Mouse (Mus musculus) spleen, postnatal 4 days (tissue): Measurements from ENCODE around the gene Csf2.

ENCODE experiments used
- DNase-seq, 2 experiments: peaks; one replicate each; pipeline ENCODE4 v3.0.0; 2022; ENCODE audit warnings: low spot score in 2 of 2

Gene Csf2

GRCm38 (mm10) chr11:54236939-54237338 lies 12.5 kb downstream of the Csf2 start:
- DNase-seq = no peak

- no peak for DNase-seq
These were observed 22.0 kb downstream of the Csf2 start for GRCm38 (mm10) chr11:54227478-54227877.

GRCm38 (mm10) chr11:54224475-54224986 lies 24.9 kb downstream of the Csf2 start:
- no peak for DNase-seq

- no peak for DNase-seq
These were observed 25.6 kb downstream of the Csf2 start for GRCm38 (mm10) chr11:54223637-54224474.

- no peak for DNase-seq
These were observed 29.3 kb downstream of the Csf2 start for GRCm38 (mm10) chr11:54219903-54220740.

- DNase-seq = no peak
These were observed 30.3 kb downstream of the Csf2 start for GRCm38 (mm10) chr11:54219191-54219590.

GRCm38 (mm10) chr11:54217384-54217783 lies 32.1 kb downstream of the Csf2 start:
- DNase-seq = no peak

GRCm38 (mm10) chr11:54216091-54216490 lies 33.4 kb downstream of the Csf2 start:
- DNase-seq = no peak

- peak in 1 of 2 experiments; percentile 14 for DNase-seq
These were observed 34.7 kb downstream of the Csf2 start for GRCm38 (mm10) chr11:54214499-54215443.

- DNase-seq = no peak
These were observed 35.8 kb downstream of the Csf2 start for GRCm38 (mm10) chr11:54213631-54214030.

GRCm38 (mm10) chr11:54206993-54207392 lies 42.5 kb downstream of the Csf2 start:
- DNase-seq = no peak

GRCm38 (mm10) chr11:54205366-54205765 lies 44.1 kb downstream of the Csf2 start:
- DNase-seq = no peak

GRCm38 (mm10) chr11:54204781-54205180 lies 44.7 kb downstream of the Csf2 start:
- no peak for DNase-seq

GRCm38 (mm10) chr11:54203162-54203561 lies 46.3 kb downstream of the Csf2 start:
- DNase-seq = no peak

- no peak for DNase-seq
These were observed 47.4 kb downstream of the Csf2 start for GRCm38 (mm10) chr11:54201881-54202685.

GRCm38 (mm10) chr11:54201287-54201773 lies 48.1 kb downstream of the Csf2 start:
- no peak for DNase-seq
